Mouse (Mus musculus) midbrain, embryonic 11.5 days (tissue): ENCODE measurements at regions not wholly inside any gene's neighbourhood (a gene's known extent, or its start where the extent isn't known, plus 50 kb on each side); places are given as distances from the start of the nearest gene placed in this dataset.

Source experiments
- ATAC-seq: fragments of 200-750 bp; cut with Nextera tagmentation; 2 replicates; pipeline ENCODE4 v1.8.0; 2017; ENCODE audit warnings: moderate TSS enrichment, moderate library complexity; ENCODE audit not compliant: low FRiP score
- DNase-seq: peaks from one replicate; pipeline ENCODE4 v3.0.0; 2015; ENCODE audit warnings: low spot score; ENCODE audit errors: missing footprints
- H3K27ac ChIP-seq: fragments of 300-500 bp; sonication (generic); 2 replicates; pipeline ENCODE4 v1.5.1; 2014; ENCODE audit warnings: low read depth, low read length
- H3K27me3 ChIP-seq: fragments of 300-500 bp; sonication (generic); 2 replicates; pipeline ENCODE4 v1.6.1; 2014; ENCODE audit warnings: mild to moderate bottlenecking, low read length, moderate library complexity, mixed read lengths; ENCODE audit not compliant: control insufficient read depth, insufficient read depth
- H3K36me3 ChIP-seq: fragments of 300-500 bp; sonication (generic); 2 replicates; pipeline ENCODE4 v1.6.1; 2014; ENCODE audit warnings: mild to moderate bottlenecking, low read length, moderate library complexity, mixed read lengths; ENCODE audit not compliant: control insufficient read depth, insufficient read depth
- H3K4me1 ChIP-seq: fragments of 300-500 bp; sonication (generic); 2 replicates; pipeline ENCODE4 v1.6.1; 2014; ENCODE audit warnings: low read length; ENCODE audit not compliant: control insufficient read depth, insufficient read depth
- H3K4me2 ChIP-seq: fragments of 300-500 bp; sonication (generic); 2 replicates; pipeline ENCODE4 v1.6.1; 2014; ENCODE audit warnings: mild to moderate bottlenecking, moderate library complexity
- H3K4me3 ChIP-seq: fragments of 300-500 bp; sonication (generic); 2 replicates; pipeline ENCODE4 v1.5.1; 2014; ENCODE audit warnings: low read depth, low read length
- H3K9ac ChIP-seq: fragments of 300-500 bp; sonication (generic); 2 replicates; pipeline ENCODE4 v1.6.1; 2014; ENCODE audit warnings: low read length
- H3K9me3 ChIP-seq: fragments of 300-500 bp; sonication (generic); 2 replicates; pipeline ENCODE4 v1.6.1; 2016; ENCODE audit warnings: low read length; ENCODE audit not compliant: control insufficient read depth
- WGBS: fragments of 180-500 bp; shearing (Covaris S2); extraction: QIAGEN DNeasy Blood & Tissue Kit; methylation state at CpG from one replicate; pipeline ENCODE4 v1.1.7; 2014; 5-methylcytosine and 5-hydroxymethylcytosine counted together

GRCm38 (mm10) chr4:75884371-75884770 lies 606.3 kb upstream of the Dmac1 start:
- 91% methylated on average over 4 of the region's 4 CpGs for WGBS
- H3K4me2 ChIP-seq, result no peak overlapping the region
- no peaks in the 10 kb centered on the region for H3K4me1 ChIP-seq
- H3K27me3 ChIP-seq, result no peaks in the 10 kb centered on the region
- H3K9me3 ChIP-seq, result no peaks in the 10 kb centered on the region
- H3K36me3 ChIP-seq, result no peaks in the 10 kb centered on the region
- no peak overlapping the region for H3K9ac ChIP-seq
- peak; percentile 28 for DNase-seq
- no peak for ATAC-seq
- no peak overlapping the region for H3K27ac ChIP-seq
- H3K4me3 ChIP-seq, result no peak overlapping the region

- no peak for ATAC-seq
- Histone ChIP-seq H3K9me3 (no peaks in the 10 kb centered on the region), H3K27ac (no peak overlapping the region), H3K4me2 (no peak overlapping the region), H3K4me3 (no peak overlapping the region), H3K9ac (no peak overlapping the region), H3K27me3 (no peaks in the 10 kb centered on the region), H3K4me1 (no peaks in the 10 kb centered on the region), H3K36me3 (no peaks in the 10 kb centered on the region)
- peak; percentile 71 for DNase-seq
- WGBS, result 75% methylated on average over 1 of the region's 1 CpGs
Measured at GRCm38 (mm10) chr4:75869771-75870170, 591.7 kb upstream of the Dmac1 start.

- no peaks in the 10 kb centered on the region for H3K27me3 ChIP-seq
- H3K4me2 ChIP-seq, result no peak overlapping the region
- H3K4me3 ChIP-seq, result no peak overlapping the region
- no peak overlapping the region for H3K27ac ChIP-seq
- no peaks in the 10 kb centered on the region for H3K9me3 ChIP-seq
- no peaks in the 10 kb centered on the region for H3K36me3 ChIP-seq
- H3K9ac ChIP-seq, result no peak overlapping the region
- peaks cover 3% of the 10 kb centered on the region; the same call in 1 of the 2 replicates for H3K4me1 ChIP-seq
- no peak for ATAC-seq
- peak; percentile 79 for DNase-seq
- 69% methylated on average over 2 of the region's 2 CpGs for WGBS
Measured at GRCm38 (mm10) chr4:75861076-75861475, 583.0 kb upstream of the Dmac1 start.

GRCm38 (mm10) chr4:75857769-75858408 lies 579.8 kb upstream of the Dmac1 start:
- H3K36me3 ChIP-seq, result no peaks in the 10 kb centered on the region
- H3K27ac ChIP-seq, result no peak overlapping the region
- H3K4me1 ChIP-seq, result peaks cover 3% of the 10 kb centered on the region; the same call in 1 of the 2 replicates
- peak; percentile 49; the same call in 1 of the 2 replicates for ATAC-seq
- H3K4me2 ChIP-seq, result no peak overlapping the region
- no peaks in the 10 kb centered on the region for H3K9me3 ChIP-seq
- no peaks in the 10 kb centered on the region; the same call in 1 of the 2 replicates for H3K27me3 ChIP-seq
- WGBS, result 59% methylated on average over 2 of the region's 2 CpGs
- DNase-seq, result no peak
- H3K9ac ChIP-seq, result no peak overlapping the region
- no peak overlapping the region for H3K4me3 ChIP-seq

GRCm38 (mm10) chr4:75855688-75856296 lies 577.7 kb upstream of the Dmac1 start:
- WGBS, result 14% methylated on average over 6 of the region's 6 CpGs
- H3K9ac ChIP-seq, result no peak overlapping the region
- H3K27me3 ChIP-seq, result no peaks in the 10 kb centered on the region; the same call in 1 of the 2 replicates
- H3K36me3 ChIP-seq, result no peaks in the 10 kb centered on the region
- no peak overlapping the region for H3K27ac ChIP-seq
- DNase-seq (no peak), ATAC-seq (peak; percentile 68)
- H3K4me2 ChIP-seq, result no peak overlapping the region
- H3K9me3 ChIP-seq, result no peaks in the 10 kb centered on the region
- peaks cover 3% of the 10 kb centered on the region; the same call in 1 of the 2 replicates for H3K4me1 ChIP-seq
- H3K4me3 ChIP-seq, result no peak overlapping the region

- ATAC-seq (no peak), DNase-seq (no peak)
- no peaks in the 10 kb centered on the region for H3K36me3 ChIP-seq
- no peaks in the 10 kb centered on the region for H3K4me1 ChIP-seq
- H3K27me3 ChIP-seq, result no peaks in the 10 kb centered on the region; the same call in 1 of the 2 replicates
- no peak overlapping the region for H3K4me2 ChIP-seq
- 90% methylated on average over 2 of the region's 2 CpGs for WGBS
- H3K27ac ChIP-seq, result no peak overlapping the region
- H3K9me3 ChIP-seq, result no peaks in the 10 kb centered on the region
- no peak overlapping the region for H3K4me3 ChIP-seq
- H3K9ac ChIP-seq, result no peak overlapping the region
Measured at GRCm38 (mm10) chr4:75850343-75850742, 572.2 kb upstream of the Dmac1 start.

GRCm38 (mm10) chr4:75847675-75848385 lies 569.7 kb upstream of the Dmac1 start:
- H3K4me3 ChIP-seq, result no peak overlapping the region
- no peak overlapping the region for H3K27ac ChIP-seq
- H3K27me3 ChIP-seq, result no peaks in the 10 kb centered on the region
- WGBS, result 92% methylated on average over 6 of the region's 6 CpGs
- no peak overlapping the region for H3K9ac ChIP-seq
- H3K36me3 ChIP-seq, result no peaks in the 10 kb centered on the region
- no peak for ATAC-seq
- H3K9me3 ChIP-seq, result no peaks in the 10 kb centered on the region
- H3K4me2 ChIP-seq, result no peak overlapping the region
- no peaks in the 10 kb centered on the region for H3K4me1 ChIP-seq
- DNase-seq, result no peak

GRCm38 (mm10) chr4:75845021-75845420 lies 566.9 kb upstream of the Dmac1 start:
- H3K27ac ChIP-seq, result no peak overlapping the region
- H3K4me3 ChIP-seq, result no peak overlapping the region
- ATAC-seq (no peak), DNase-seq (no peak)
- WGBS, result 86% methylated on average over 3 of the region's 3 CpGs
- no peaks in the 10 kb centered on the region for H3K27me3 ChIP-seq
- no peaks in the 10 kb centered on the region for H3K4me1 ChIP-seq
- no peaks in the 10 kb centered on the region for H3K36me3 ChIP-seq
- no peak overlapping the region for H3K9ac ChIP-seq
- no peaks in the 10 kb centered on the region for H3K9me3 ChIP-seq
- no peak overlapping the region for H3K4me2 ChIP-seq

- Histone ChIP-seq H3K4me1 (no peaks in the 10 kb centered on the region), H3K9ac (no peak overlapping the region), H3K9me3 (no peaks in the 10 kb centered on the region), H3K4me3 (no peak overlapping the region), H3K27me3 (no peaks in the 10 kb centered on the region), H3K27ac (no peak overlapping the region), H3K4me2 (no peak overlapping the region), H3K36me3 (no peaks in the 10 kb centered on the region)
- ATAC-seq, result no peak
- WGBS, result 66% methylated on average over 4 of the region's 4 CpGs
- no peak for DNase-seq
Measured at GRCm38 (mm10) chr4:75838619-75839018, 560.5 kb upstream of the Dmac1 start.
